Mouse (Mus musculus) naive thymus-derived CD4-positive, alpha-beta T cell, adult 2 months (primary cell): ENCODE results near the gene Ugt1a2.

ENCODE experiments used
- DNase-seq: peaks from one replicate; pipeline ENCODE4 v3.0.0-alpha.2; 2011; ENCODE audit warnings: low read depth

The Ugt1a2 gene

GRCm38 (mm10) chr1:88234248-88234610 lies 33.8 kb downstream of the Ugt1a2 start:
- no peak for DNase-seq

GRCm38 (mm10) chr1:88234646-88235045 lies 34.2 kb downstream of the Ugt1a2 start:
- no peak for DNase-seq

- DNase-seq = no peak
These were observed 34.9 kb downstream of the Ugt1a2 start for GRCm38 (mm10) chr1:88235046-88235893.

- DNase-seq = no peak
These were observed 35.6 kb downstream of the Ugt1a2 start for GRCm38 (mm10) chr1:88235894-88236415.

GRCm38 (mm10) chr1:88237311-88237710 lies 36.9 kb downstream of the Ugt1a2 start:
- no peak for DNase-seq

- no peak for DNase-seq
These were observed 38.4 kb downstream of the Ugt1a2 start for GRCm38 (mm10) chr1:88238771-88239170.

GRCm38 (mm10) chr1:88240072-88240471 lies 39.7 kb downstream of the Ugt1a2 start:
- DNase-seq = no peak

- DNase-seq = no peak
These were observed 40.2 kb downstream of the Ugt1a2 start for GRCm38 (mm10) chr1:88240579-88240978.

GRCm38 (mm10) chr1:88243861-88244260 lies 43.5 kb downstream of the Ugt1a2 start:
- DNase-seq = no peak

GRCm38 (mm10) chr1:88245881-88246280 lies 45.5 kb downstream of the Ugt1a2 start:
- no peak for DNase-seq

- DNase-seq = no peak
These were observed 46.0 kb downstream of the Ugt1a2 start for GRCm38 (mm10) chr1:88246386-88246785.

GRCm38 (mm10) chr1:88247660-88248059 lies 47.3 kb downstream of the Ugt1a2 start:
- DNase-seq = no peak

- DNase-seq = no peak
These were observed 48.3 kb downstream of the Ugt1a2 start for GRCm38 (mm10) chr1:88248658-88249057.

GRCm38 (mm10) chr1:88249596-88249995 lies 49.2 kb downstream of the Ugt1a2 start:
- no peak for DNase-seq

- DNase-seq = no peak
These were observed 49.6 kb downstream of the Ugt1a2 start for GRCm38 (mm10) chr1:88250023-88250422.

GRCm38 (mm10) chr1:88253106-88253505 lies 52.7 kb downstream of the Ugt1a2 start:
- DNase-seq = no peak

- DNase-seq = no peak
These were observed 53.1 kb downstream of the Ugt1a2 start for GRCm38 (mm10) chr1:88253540-88253939.

GRCm38 (mm10) chr1:88254793-88255465 lies 54.5 kb downstream of the Ugt1a2 start:
- DNase-seq = no peak

- DNase-seq = no peak
These were observed 55.1 kb downstream of the Ugt1a2 start for GRCm38 (mm10) chr1:88255466-88255857.

- no peak for DNase-seq
These were observed 55.8 kb downstream of the Ugt1a2 start for GRCm38 (mm10) chr1:88255989-88256754.

- no peak for DNase-seq
These were observed 56.7 kb downstream of the Ugt1a2 start for GRCm38 (mm10) chr1:88256886-88257663.

- no peak for DNase-seq
These were observed 57.3 kb downstream of the Ugt1a2 start for GRCm38 (mm10) chr1:88257681-88258080.
